Mouse (Mus musculus) G1E (cell line): Measurements from ENCODE around the gene Wdfy2. TPM values are rescaled to one million over a fixed set of nuclear protein-coding genes. Genes with fewer than 3 reads are reported as not detected.

Experiments
- ATAC-seq: 2 replicates; pipeline ENCODE4 v1.8.0; 2016; ENCODE audit warnings: mild to moderate bottlenecking; ENCODE audit not compliant: insufficient number of reproducible peaks, poor library complexity, low FRiP score, severe bottlenecking; ENCODE audit errors: extremely low read depth
- DNase-seq: peaks from one replicate; pipeline ENCODE4 v3.0.0; 2012; ENCODE audit warnings: low spot score
- H3K27me3 ChIP-seq: 2 replicates; pipeline ENCODE4 v1.6.1; 2012; ENCODE audit warnings: mild to moderate bottlenecking, low read length, inconsistent platforms; ENCODE audit not compliant: insufficient read depth
- H3K36me3 ChIP-seq: replicated peaks from 2 replicates; pipeline ENCODE3; 2012; ENCODE audit warnings: mild to moderate bottlenecking, inconsistent platforms
- H3K4me1 ChIP-seq: 2 replicates; pipeline ENCODE4 v1.6.1; 2012; ENCODE audit warnings: low read depth, low read length, inconsistent platforms, mixed read lengths; ENCODE audit not compliant: insufficient read depth
- H3K4me3 ChIP-seq: 2 replicates; pipeline ENCODE4 v1.5.1; 2012; ENCODE audit warnings: low read depth, mild to moderate bottlenecking, inconsistent platforms, low read length, moderate library complexity, mixed read lengths
- H3K9me3 ChIP-seq: replicated peaks from 2 replicates; pipeline ENCODE4 v1.6.1; 2012; ENCODE audit warnings: inconsistent platforms
- CTCF ChIP-seq: IDR thresholded peaks from 2 replicates; pipeline ENCODE4 v1.5.1; 2012; ENCODE audit warnings: low read depth, low read length, inconsistent platforms, mixed read lengths
- GATA1 ChIP-seq: IDR thresholded peaks from 2 replicates; pipeline ENCODE4 v1.6.1; 2012; ENCODE audit warnings: borderline replicate concordance, low read length, inconsistent platforms, mixed read lengths
- GATA2 ChIP-seq: IDR thresholded peaks from 2 replicates; pipeline ENCODE4 v1.6.1; 2012; ENCODE audit warnings: low read depth, low read length, inconsistent platforms, borderline replicate concordance
- POLR2AphosphoS5 ChIP-seq: IDR thresholded peaks from 2 replicates; pipeline ENCODE4 v1.6.1; 2012; ENCODE audit warnings: low read depth, low read length, inconsistent platforms; ENCODE audit not compliant: insufficient replicate concordance
- TAL1 ChIP-seq: conservative IDR thresholded peaks from 2 replicates; pipeline ENCODE4 v1.6.1; 2012; ENCODE audit warnings: low read depth, low read length, inconsistent platforms, mixed read lengths
- polyA plus RNA-seq: library from polyadenylated mRNA; stranded (reverse); fragments of >175 nt; gene quantifications from 2 replicates; pipeline ENCODE4 v1.2.3, GENCODE M21; 2012
- total RNA-seq, 2 experiments: library from RNA; stranded (forward) in 1 of 2; stranded (reverse) in 1 of 2; fragments of 200-1000 nt in 1 of 2; fragments of >200 nt in 1 of 2; fragmentation: Nextera tagmentation in 1 of 2; gene quantifications; 2 replicates each; pipeline ENCODE4 v1.2.3; 2014 to 2017

Wdfy2 gene
- total and polyA plus RNA-seq, 3 experiments, result 2.3 to 14.6 (median 10.3) TPM

DNA sequence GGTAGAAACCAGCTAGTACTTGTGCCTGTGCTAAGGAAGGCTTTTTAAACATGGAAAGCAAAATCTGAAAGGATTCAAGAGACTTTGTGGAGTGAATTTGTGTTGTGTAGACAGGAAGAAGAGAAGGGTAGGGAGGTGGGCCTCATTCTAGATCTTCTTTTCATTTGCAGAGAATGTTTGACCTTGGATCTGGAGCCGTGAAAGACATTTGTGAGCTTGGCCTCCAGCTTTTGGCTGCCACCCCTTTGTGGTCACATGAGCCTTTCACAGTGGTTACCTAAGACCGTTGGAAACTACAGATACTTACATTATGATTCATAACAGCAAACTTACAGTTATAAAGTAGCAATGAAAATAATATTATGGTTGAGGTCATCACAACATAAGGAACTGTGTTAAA is 34.5 kb downstream of the Wdfy2 start:
- DNase-seq (no peak), ATAC-seq (no peak)
- Histone ChIP-seq H3K4me1 (peaks cover 28% of the 10 kb centered on the region), H3K4me3 (no peak overlapping the region), H3K36me3 (no peaks in the 10 kb centered on the region), H3K9me3 (no peaks in the 10 kb centered on the region), H3K27me3 (no peaks in the 10 kb centered on the region)
- TF ChIP-seq TAL1 (no peak), GATA1 (no peak)

DNA sequence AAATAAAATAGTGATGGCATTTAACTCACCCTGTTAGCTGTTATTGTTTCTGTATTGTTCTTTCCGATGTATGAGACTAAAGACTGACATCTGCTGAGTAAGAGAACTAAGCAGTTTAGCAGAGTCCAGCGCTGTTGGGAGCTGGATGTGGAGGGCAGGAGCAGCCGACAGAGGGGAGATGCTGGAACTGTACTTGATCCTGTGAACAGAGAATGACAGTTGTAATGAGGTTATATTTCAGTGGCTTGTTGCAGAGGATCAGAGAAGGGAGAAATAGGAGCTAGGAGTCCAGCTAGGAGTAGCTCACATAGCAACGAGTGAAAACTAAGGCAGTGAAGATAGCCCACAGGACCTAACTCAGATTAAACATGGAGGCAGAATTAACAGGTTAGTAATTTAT is 36.3 kb downstream of the Wdfy2 start:
- ATAC-seq, result no peak
- H3K4me1 ChIP-seq, result peaks cover 39% of the 10 kb centered on the region
- no peaks in the 10 kb centered on the region for H3K9me3 ChIP-seq
- no peak for DNase-seq
- no peak overlapping the region for H3K4me3 ChIP-seq
- TF ChIP-seq GATA2 (no peak), GATA1 (no peak), TAL1 (no peak), CTCF (no peak), POLR2AphosphoS5 (no peak)
- no peaks in the 10 kb centered on the region for H3K27me3 ChIP-seq
- H3K36me3 ChIP-seq, result no peaks in the 10 kb centered on the region

DNA sequence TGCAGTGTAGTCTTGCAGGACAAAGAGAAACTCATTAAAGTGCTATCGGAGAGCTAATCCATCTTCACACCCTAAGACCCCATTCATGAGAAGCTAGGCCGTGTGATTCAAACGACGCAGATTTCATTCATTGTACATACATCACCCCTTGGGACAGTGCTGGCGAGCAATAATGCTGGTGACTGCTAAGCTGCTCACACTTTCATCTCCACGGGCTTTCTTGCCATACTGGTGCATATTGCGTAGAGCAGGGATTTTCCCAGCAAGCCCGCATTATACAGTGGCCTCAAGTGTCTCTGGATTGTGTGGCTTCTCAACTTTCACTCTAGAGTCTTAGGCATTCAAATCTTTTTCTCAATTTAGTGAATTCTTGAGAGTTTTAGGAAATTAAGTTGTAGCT is 36.9 kb downstream of the Wdfy2 start:
- no peak overlapping the region for H3K4me3 ChIP-seq
- peaks cover 43% of the 10 kb centered on the region for H3K4me1 ChIP-seq
- ATAC-seq, result no peak
- H3K9me3 ChIP-seq, result no peaks in the 10 kb centered on the region
- no peaks in the 10 kb centered on the region for H3K36me3 ChIP-seq
- TF ChIP-seq CTCF, result no peak
- no peaks in the 10 kb centered on the region for H3K27me3 ChIP-seq
- no peak for DNase-seq

DNA sequence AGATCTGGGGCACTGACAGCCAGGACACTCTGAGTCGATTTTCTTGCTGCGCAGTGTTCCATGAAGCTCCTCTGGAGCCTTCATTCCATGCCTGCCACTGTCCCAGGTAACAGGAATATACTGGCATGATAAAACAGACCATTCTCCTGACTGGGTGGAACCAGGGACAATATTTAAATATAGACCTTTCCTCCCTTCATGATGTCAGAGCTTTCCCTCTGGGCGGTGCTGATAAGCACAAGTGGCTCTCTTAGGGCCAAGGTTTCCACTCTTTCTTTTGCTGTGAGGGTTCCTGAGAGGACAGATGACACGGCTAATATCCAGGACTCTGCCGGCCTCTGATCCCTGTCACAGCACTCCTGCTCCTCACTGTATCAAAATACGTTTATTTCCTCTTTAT is 40.6 kb downstream of the Wdfy2 start:
- Histone ChIP-seq H3K36me3 (no peaks in the 10 kb centered on the region), H3K4me3 (peak overlapping the region; percentile 21; the same call in 1 of the 2 replicates), H3K9me3 (no peaks in the 10 kb centered on the region), H3K4me1 (peaks cover 51% of the 10 kb centered on the region), H3K27me3 (no peaks in the 10 kb centered on the region)
- ATAC-seq (peak; percentile 78), DNase-seq (peak; percentile 12)
- TF ChIP-seq TAL1 (peak; percentile 65), POLR2AphosphoS5 (no peak), CTCF (no peak), GATA1 (no peak), GATA2 (no peak)

DNA sequence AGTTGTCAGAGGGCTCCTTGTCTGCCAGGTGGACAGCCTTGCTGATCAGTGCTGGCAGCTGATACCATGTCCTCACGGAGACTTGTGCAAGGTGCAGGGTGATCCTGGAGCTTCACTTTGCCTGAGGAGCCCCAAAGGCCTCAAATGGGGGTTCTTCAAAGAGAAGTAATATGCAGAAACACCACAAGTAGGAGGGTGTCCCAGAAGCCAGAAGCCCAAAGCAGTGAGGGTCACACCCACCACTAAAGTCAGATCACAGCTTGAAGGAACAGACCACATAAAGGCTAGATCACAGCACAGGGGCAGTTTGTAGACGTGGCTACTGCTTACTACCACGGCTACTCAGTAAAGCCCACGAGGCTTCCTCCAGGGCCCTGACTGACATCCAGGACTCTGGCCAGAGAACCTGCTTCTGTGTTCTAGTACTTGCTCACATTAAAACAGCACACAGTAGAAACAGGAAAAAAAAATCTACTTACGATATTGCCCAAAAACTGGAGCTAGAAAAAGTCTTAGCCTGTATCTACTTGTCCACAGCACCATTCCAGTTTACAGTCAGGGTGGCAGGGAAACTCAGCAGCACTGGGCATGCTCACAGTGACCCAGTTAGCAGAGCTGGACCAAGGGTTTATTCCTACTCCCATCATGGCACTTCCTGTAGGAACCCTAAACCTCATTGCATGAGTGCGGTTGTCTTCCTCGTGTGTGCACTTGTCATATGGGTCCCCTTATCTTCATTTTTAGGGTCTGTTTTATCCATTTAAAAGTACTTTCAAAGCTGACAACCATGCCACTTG is 41.4 kb downstream of the Wdfy2 start:
- H3K27me3 ChIP-seq, result no peaks in the 10 kb centered on the region
- no peaks in the 10 kb centered on the region for H3K36me3 ChIP-seq
- no peaks in the 10 kb centered on the region for H3K9me3 ChIP-seq
- peak overlapping the region; percentile 40; the same call in 1 of the 2 replicates for H3K4me3 ChIP-seq
- DNase-seq, result peak; percentile 3
- H3K4me1 ChIP-seq, result peaks cover 51% of the 10 kb centered on the region
- TF ChIP-seq CTCF, result no peak
- no peak for TF ChIP-seq TAL1
- TF ChIP-seq GATA1, result no peak
- no peak for TF ChIP-seq GATA2
- TF ChIP-seq POLR2AphosphoS5, result no peak
- no peak for ATAC-seq

DNA sequence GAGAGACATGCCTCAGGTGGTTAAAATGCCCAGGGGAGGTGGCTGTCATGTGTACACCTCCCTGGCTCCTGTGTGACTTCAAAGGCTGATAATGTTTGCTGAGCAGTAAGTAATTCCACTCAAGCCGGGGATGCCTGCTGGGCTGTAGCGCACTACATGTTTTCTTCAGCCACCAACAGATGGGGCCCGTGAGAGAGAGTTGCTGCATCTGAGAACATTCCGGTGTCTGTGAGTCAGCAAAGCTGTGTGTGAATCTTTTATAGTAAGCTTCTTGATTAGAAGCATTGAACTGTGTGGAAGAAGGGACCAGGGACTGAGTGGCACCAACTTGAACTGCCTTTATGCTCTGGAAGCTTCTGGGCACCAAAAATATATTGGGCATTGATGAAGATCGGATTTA is 42.0 kb downstream of the Wdfy2 start:
- Histone ChIP-seq H3K9me3 (no peaks in the 10 kb centered on the region), H3K4me3 (no peak overlapping the region), H3K27me3 (no peaks in the 10 kb centered on the region), H3K36me3 (no peaks in the 10 kb centered on the region), H3K4me1 (peaks cover 49% of the 10 kb centered on the region)
- TF ChIP-seq POLR2AphosphoS5 (no peak), GATA1 (no peak), TAL1 (no peak), CTCF (no peak), GATA2 (no peak)
- DNase-seq (peak; percentile 15), ATAC-seq (no peak)
